Mouse (Mus musculus): ENCODE measurements around the gene Cep250.

DNA sequence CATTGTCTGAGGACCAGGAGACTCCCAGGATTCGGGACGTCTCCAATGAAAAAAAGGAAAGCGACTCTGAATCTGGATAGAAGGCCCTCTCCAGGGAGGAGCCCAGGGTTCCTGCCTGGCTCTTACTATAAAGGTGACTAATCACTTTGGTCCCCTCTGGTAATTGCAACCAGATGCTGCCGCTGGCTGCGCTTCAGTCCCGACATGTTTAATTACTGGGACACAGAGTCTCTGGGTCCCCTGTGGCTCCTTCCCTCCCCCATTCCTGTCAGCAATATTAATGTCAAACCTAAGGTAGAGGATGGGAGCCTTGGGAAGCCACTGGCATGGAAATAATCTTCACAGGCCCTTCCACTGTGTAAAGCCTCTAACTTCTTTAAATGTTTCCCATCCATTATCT is 6.9 kb upstream of the Cep250 start:
- no peak for TF ChIP-seq CTCF (IDR thresholded peaks at IDR 0.05; ENCODE audit: low read depth)
- TF ChIP-seq EP300 (IDR thresholded peaks at IDR 0.05; ENCODE audit: low read depth), result no peak
